Mouse (Mus musculus): ENCODE data around the gene Idi1. TPM values are rescaled to one million over a fixed set of nuclear protein-coding genes. Genes with fewer than 3 reads are reported as not detected.
A peak's percentile ranks its signal among the peaks of the same experiment; 100 is the strongest.

The Idi1 gene
- polyA plus RNA-seq, 1 experiment, result 23.9 TPM

GRCm38 (mm10) chr13:8860861-8861260, 24.4 kb upstream of the Idi1 start:
- no peak overlapping the region for H3ac ChIP-seq (ENCODE audit: control insufficient read depth, insufficient read length, low read depth)
- peaks cover 29% of the 10 kb centered on the region for H3K36me3 ChIP-seq (ENCODE audit: control insufficient read depth, insufficient read depth)
- H3K4me3 ChIP-seq (ENCODE audit: insufficient read depth, poor library complexity, severe bottlenecking), result no peak overlapping the region
- TF ChIP-seq CEBPB (IDR thresholded peaks at IDR 0.05; ENCODE audit: low read depth) (no peak), CTCF (IDR thresholded peaks at IDR 0.05; ENCODE audit: control insufficient read depth, insufficient read depth, insufficient read length) (no peak), FOSL1 (IDR thresholded peaks at IDR 0.05; ENCODE audit: insufficient read depth, low read length, poor library complexity, severe bottlenecking) (no peak), MAX (IDR thresholded peaks at IDR 0.05) (no peak), MYOD1 (IDR thresholded peaks at IDR 0.05; ENCODE audit: control insufficient read depth, insufficient read length, low read depth) (no peak), USF1 (IDR thresholded peaks at IDR 0.05; ENCODE audit: low read depth) (no peak), MYOG (IDR thresholded peaks at IDR 0.05; ENCODE audit: control insufficient read depth, extremely low read depth, insufficient read length) (no peak)
- peaks cover 43% of the 10 kb centered on the region for H3K79me2 ChIP-seq (ENCODE audit: control insufficient read depth, insufficient read depth)
- H3K79me3 ChIP-seq (ENCODE audit: low read depth), result peaks cover 27% of the 10 kb centered on the region
- no peaks in the 10 kb centered on the region for H3K27me3 ChIP-seq (ENCODE audit: control insufficient read depth, insufficient read depth, insufficient read length)

GRCm38 (mm10) chr13:8864990-8865389, 20.3 kb upstream of the Idi1 start:
- Histone ChIP-seq H3K4me3 (ENCODE audit: insufficient read depth, poor library complexity, severe bottlenecking) (no peak overlapping the region), H3ac (ENCODE audit: control insufficient read depth, insufficient read length, low read depth) (no peak overlapping the region), H3K36me3 (ENCODE audit: control insufficient read depth, insufficient read depth) (peaks cover 19% of the 10 kb centered on the region), H3K79me3 (ENCODE audit: low read depth) (peaks cover 61% of the 10 kb centered on the region), H3K79me2 (ENCODE audit: control insufficient read depth, insufficient read depth) (peaks cover 70% of the 10 kb centered on the region), H3K27me3 (ENCODE audit: control insufficient read depth, insufficient read depth, insufficient read length) (no peaks in the 10 kb centered on the region)
- no peak for TF ChIP-seq CTCF (IDR thresholded peaks at IDR 0.05; ENCODE audit: control insufficient read depth, insufficient read depth, insufficient read length)
- TF ChIP-seq MAX (IDR thresholded peaks at IDR 0.05), result no peak
- no peak for TF ChIP-seq FOSL1 (IDR thresholded peaks at IDR 0.05; ENCODE audit: insufficient read depth, low read length, poor library complexity, severe bottlenecking)
- TF ChIP-seq USF1 (IDR thresholded peaks at IDR 0.05; ENCODE audit: low read depth), result no peak
- no peak for TF ChIP-seq MYOG (IDR thresholded peaks at IDR 0.05; ENCODE audit: control insufficient read depth, extremely low read depth, insufficient read length)
- no peak for TF ChIP-seq CEBPB (IDR thresholded peaks at IDR 0.05; ENCODE audit: low read depth)
- no peak for TF ChIP-seq MYOD1 (IDR thresholded peaks at IDR 0.05; ENCODE audit: control insufficient read depth, insufficient read length, low read depth)

- Histone ChIP-seq H3K36me3 (ENCODE audit: control insufficient read depth, insufficient read depth) (peaks cover 11% of the 10 kb centered on the region), H3ac (ENCODE audit: control insufficient read depth, insufficient read length, low read depth) (no peak overlapping the region), H3K27me3 (ENCODE audit: control insufficient read depth, insufficient read depth, insufficient read length) (no peaks in the 10 kb centered on the region), H3K4me3 (ENCODE audit: insufficient read depth, poor library complexity, severe bottlenecking) (no peak overlapping the region), H3K79me2 (ENCODE audit: control insufficient read depth, insufficient read depth) (peaks cover 79% of the 10 kb centered on the region), H3K79me3 (ENCODE audit: low read depth) (peaks cover 67% of the 10 kb centered on the region)
- TF ChIP-seq MYOG (IDR thresholded peaks at IDR 0.05; ENCODE audit: control insufficient read depth, extremely low read depth, insufficient read length) (no peak), CTCF (IDR thresholded peaks at IDR 0.05; ENCODE audit: control insufficient read depth, insufficient read depth, insufficient read length) (no peak), USF1 (IDR thresholded peaks at IDR 0.05; ENCODE audit: low read depth) (no peak), MAX (IDR thresholded peaks at IDR 0.05) (no peak), FOSL1 (IDR thresholded peaks at IDR 0.05; ENCODE audit: insufficient read depth, low read length, poor library complexity, severe bottlenecking) (no peak), MYOD1 (IDR thresholded peaks at IDR 0.05; ENCODE audit: control insufficient read depth, insufficient read length, low read depth) (no peak)
Observed at GRCm38 (mm10) chr13:8866612-8867011, 18.7 kb upstream of the Idi1 start.

- Histone ChIP-seq H3K79me2 (ENCODE audit: control insufficient read depth, insufficient read depth) (peaks cover 62% of the 10 kb centered on the region), H3ac (ENCODE audit: control insufficient read depth, insufficient read length, low read depth) (no peak overlapping the region), H3K79me3 (ENCODE audit: low read depth) (peaks cover 53% of the 10 kb centered on the region), H3K36me3 (ENCODE audit: control insufficient read depth, insufficient read depth) (peaks cover 6% of the 10 kb centered on the region), H3K27me3 (ENCODE audit: control insufficient read depth, insufficient read depth, insufficient read length) (no peaks in the 10 kb centered on the region), H3K4me3 (ENCODE audit: insufficient read depth, poor library complexity, severe bottlenecking) (peak overlapping the region; percentile 65)
- TF ChIP-seq CTCF (IDR thresholded peaks at IDR 0.05; ENCODE audit: control insufficient read depth, insufficient read depth, insufficient read length) (no peak), MYOD1 (IDR thresholded peaks at IDR 0.05; ENCODE audit: control insufficient read depth, insufficient read length, low read depth) (no peak), MYOG (IDR thresholded peaks at IDR 0.05; ENCODE audit: control insufficient read depth, extremely low read depth, insufficient read length) (no peak), MAX (IDR thresholded peaks at IDR 0.05) (no peak), USF1 (IDR thresholded peaks at IDR 0.05; ENCODE audit: low read depth) (no peak), CEBPB (IDR thresholded peaks at IDR 0.05; ENCODE audit: low read depth) (no peak), FOSL1 (IDR thresholded peaks at IDR 0.05; ENCODE audit: insufficient read depth, low read length, poor library complexity, severe bottlenecking) (no peak)
Observed at GRCm38 (mm10) chr13:8869578-8870157, 15.6 kb upstream of the Idi1 start.

- no peak for TF ChIP-seq MYOD1 (IDR thresholded peaks at IDR 0.05; ENCODE audit: control insufficient read depth, insufficient read length, low read depth)
- Histone ChIP-seq H3K79me3 (ENCODE audit: low read depth) (peaks cover 48% of the 10 kb centered on the region), H3K79me2 (ENCODE audit: control insufficient read depth, insufficient read depth) (peaks cover 57% of the 10 kb centered on the region), H3K4me3 (ENCODE audit: insufficient read depth, poor library complexity, severe bottlenecking) (peak overlapping the region; percentile 65), H3K27me3 (ENCODE audit: control insufficient read depth, insufficient read depth, insufficient read length) (no peaks in the 10 kb centered on the region), H3K36me3 (ENCODE audit: control insufficient read depth, insufficient read depth) (peaks cover 6% of the 10 kb centered on the region), H3ac (ENCODE audit: control insufficient read depth, insufficient read length, low read depth) (peak overlapping the region; percentile 76)
Observed at GRCm38 (mm10) chr13:8870160-8870509, 15.2 kb upstream of the Idi1 start.

Data from C2C12 (cell line).